Mouse (Mus musculus): ENCODE data around the gene Zfp207. TPM values are rescaled to one million over a fixed set of nuclear protein-coding genes. Genes with fewer than 3 reads are reported as not detected.

The Zfp207 gene
- polyA plus RNA-seq, 1 experiment from 2014 or later = 322 TPM

DNA sequence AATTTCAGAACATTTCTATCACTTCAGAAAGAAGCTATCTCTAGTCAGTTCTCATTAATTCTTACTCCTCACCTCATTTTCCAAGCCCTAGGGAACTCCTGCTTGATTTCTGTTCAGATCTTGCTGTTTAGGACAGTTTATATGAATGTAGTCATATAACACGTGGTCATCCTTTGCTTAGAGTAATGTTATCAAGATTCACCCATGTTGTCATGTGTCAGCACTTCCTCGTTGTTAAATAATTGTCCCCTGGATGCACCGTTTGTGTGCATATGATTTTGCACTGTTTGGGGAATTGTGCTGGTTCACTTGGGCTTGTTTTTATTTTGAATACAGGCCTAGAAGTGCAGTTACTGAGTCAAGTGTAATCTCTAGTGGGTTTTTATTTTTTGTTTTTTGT, 69.2 kb downstream of the Zfp207 start:
- Histone ChIP-seq H3K27ac (replicated peaks) (no peak overlapping the region), H3K4me3 (no peak overlapping the region), H3K27me3 (replicated peaks; ENCODE audit: low read depth, poor library complexity, severe bottlenecking) (no peaks in the 10 kb centered on the region), H3K36me3 (replicated peaks) (peaks cover 99% of the 10 kb centered on the region), H3K4me1 (no peaks in the 10 kb centered on the region), H3K9me3 (no peaks in the 10 kb centered on the region)
- no peak for DNase-seq (ENCODE audit: low spot score)
- WGBS = 94% methylated on average over 3 of the region's 3 CpGs

DNA sequence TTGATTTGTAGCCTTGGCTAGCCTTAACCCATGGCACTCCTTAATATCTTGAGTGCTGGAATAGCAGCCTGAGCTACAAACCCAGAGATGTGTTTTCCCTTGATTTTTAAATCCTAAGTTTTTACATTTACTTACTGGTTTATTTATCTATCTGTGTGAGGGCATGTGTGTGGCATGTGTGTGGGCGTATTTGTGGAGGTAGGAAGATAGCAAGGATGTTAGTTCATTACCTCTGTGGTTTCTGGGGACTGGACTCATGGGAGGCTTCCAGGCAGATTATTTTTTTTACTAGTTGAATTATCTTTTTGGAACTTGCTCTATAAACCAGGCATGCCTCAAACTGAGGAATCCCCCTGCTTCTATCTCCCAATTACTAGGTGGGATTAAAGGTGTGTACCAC, 70.1 kb downstream of the Zfp207 start:
- Histone ChIP-seq H3K4me3 (no peak overlapping the region), H3K4me1 (no peaks in the 10 kb centered on the region), H3K27ac (replicated peaks) (no peak overlapping the region), H3K27me3 (replicated peaks; ENCODE audit: low read depth, poor library complexity, severe bottlenecking) (no peaks in the 10 kb centered on the region), H3K9me3 (no peaks in the 10 kb centered on the region), H3K36me3 (replicated peaks) (peaks cover 99% of the 10 kb centered on the region)
- WGBS = 88% methylated on average over 1 of the region's 1 CpGs
- no peak for DNase-seq (ENCODE audit: low spot score)

Other genes with a start within 250 kb of the Zfp207 start
- 38.3 and 39.2 TPM in 2 replicates for gene Tefm, start 241.1 kb upstream of the Zfp207 start, polyA plus RNA-seq (2016; fragmentation: Nextera tagmentation; extraction: Ambion mirVana)
- 0.64 and 0.69 TPM in 2 replicates for gene Adap2, start 229.2 kb upstream of the Zfp207 start, polyA plus RNA-seq (2016; fragmentation: Nextera tagmentation; extraction: Ambion mirVana)
- gene Rnf135, start 199.4 kb upstream of the Zfp207 start, polyA plus RNA-seq (2016; fragmentation: Nextera tagmentation; extraction: Ambion mirVana) = 5.4 and 6.5 TPM in 2 replicates
- gene Rhot1, start 174.3 kb upstream of the Zfp207 start, polyA plus RNA-seq (2016; fragmentation: Nextera tagmentation; extraction: Ambion mirVana) = 50.0 and 53.1 TPM in 2 replicates
- gene Rhbdl3, start 82.4 kb upstream of the Zfp207 start, polyA plus RNA-seq (2016; fragmentation: Nextera tagmentation; extraction: Ambion mirVana) = 2.1 and 3.7 TPM in 2 replicates
- gene 5730455P16Rik, start 5.2 kb upstream of the Zfp207 start, polyA plus RNA-seq (2016; fragmentation: Nextera tagmentation; extraction: Ambion mirVana) = 22.4 and 23.9 TPM in 2 replicates
- gene Psmd11, start 45.3 kb downstream of the Zfp207 start, polyA plus RNA-seq (2016; fragmentation: Nextera tagmentation; extraction: Ambion mirVana) = 387 and 388 TPM in 2 replicates
- 4.1 and 4.8 TPM in 2 replicates for gene Cdk5r1, start 93.7 kb downstream of the Zfp207 start, polyA plus RNA-seq (2016; fragmentation: Nextera tagmentation; extraction: Ambion mirVana)

All from embryonic facial prominence, embryonic 10.5 days (tissue).